Mouse (Mus musculus): ENCODE measurements around the gene Ess2. TPM values are rescaled to one million over a fixed set of nuclear protein-coding genes. Genes with fewer than 3 reads are reported as not detected.

The Ess2 gene
- polyA plus RNA-seq, 1 experiment from 2014 or later = 37.3 TPM

- Histone ChIP-seq H3K4me2 (no peak overlapping the region), H3K36me3 (ENCODE audit: insufficient read depth) (peaks cover 10% of the 10 kb centered on the region; the same call in 1 of the 2 replicates), H3K27ac (ENCODE audit: low read depth) (no peak overlapping the region), H3K4me3 (ENCODE audit: low read depth, low read length) (no peak overlapping the region), H3K9me3 (ENCODE audit: low read depth, low read length) (no peaks in the 10 kb centered on the region), H3K27me3 (ENCODE audit: insufficient read depth, low read length) (no peaks in the 10 kb centered on the region), H3K9ac (no peak overlapping the region), H3K4me1 (ENCODE audit: insufficient read depth) (0 out of 2 replicates have a peak, but pooled peaks cover 6% of the 10 kb centered on the region)
- 59% methylated on average over 2 of the region's 2 CpGs for WGBS
- no peak for DNase-seq
- TF ChIP-seq CTCF (IDR thresholded peaks at IDR 0.05; ENCODE audit: low read depth) = no peak
- no peak for ATAC-seq (ENCODE audit: insufficient read depth)
Measured at GRCm38 (mm10) chr16:17929631-17930030, 18.5 kb upstream of the Ess2 start.

DNA sequence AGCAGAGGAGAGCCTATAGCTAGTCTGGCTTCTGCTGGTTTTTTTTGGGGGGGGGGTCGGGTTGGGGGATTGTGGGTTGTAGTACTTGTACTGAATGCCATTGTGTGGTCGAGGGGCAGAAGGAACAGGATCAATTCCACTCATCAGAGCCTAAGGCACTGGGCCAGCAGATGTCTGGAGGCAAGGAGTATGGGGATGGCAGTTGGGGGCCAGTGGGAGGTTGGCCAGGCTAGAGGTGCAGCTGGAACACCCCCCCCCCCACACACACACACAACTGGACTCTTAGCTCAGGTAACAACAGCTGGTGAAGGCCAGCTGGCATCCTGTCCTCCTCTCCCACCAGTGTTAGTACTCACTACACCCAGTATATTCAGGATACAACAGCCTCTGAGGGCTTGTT, 18.1 kb upstream of the Ess2 start:
- WGBS = 34% methylated on average over 2 of the region's 2 CpGs
- H3K27ac ChIP-seq (ENCODE audit: low read depth) = peak overlapping the region; percentile 82
- no peak overlapping the region for H3K4me3 ChIP-seq (ENCODE audit: low read depth, low read length)
- peaks cover 10% of the 10 kb centered on the region; the same call in 1 of the 2 replicates for H3K36me3 ChIP-seq (ENCODE audit: insufficient read depth)
- H3K9ac ChIP-seq = no peak overlapping the region
- 0 out of 2 replicates have a peak, but pooled peaks have one; percentile 0 for ATAC-seq (ENCODE audit: insufficient read depth)
- no peak for TF ChIP-seq CTCF (IDR thresholded peaks at IDR 0.05; ENCODE audit: low read depth)
- no peaks in the 10 kb centered on the region for H3K9me3 ChIP-seq (ENCODE audit: low read depth, low read length)
- no peak for DNase-seq
- H3K4me1 ChIP-seq (ENCODE audit: insufficient read depth) = 0 out of 2 replicates have a peak, but pooled peaks cover 6% of the 10 kb centered on the region
- no peaks in the 10 kb centered on the region for H3K27me3 ChIP-seq (ENCODE audit: insufficient read depth, low read length)
- peak overlapping the region; percentile 97 for H3K4me2 ChIP-seq

- ATAC-seq (ENCODE audit: insufficient read depth) = peak; percentile 76
- Histone ChIP-seq H3K27ac (ENCODE audit: low read depth) (peak overlapping the region; percentile 82), H3K4me3 (ENCODE audit: low read depth, low read length) (peak overlapping the region; percentile 82), H3K4me2 (peak overlapping the region; percentile 97), H3K27me3 (ENCODE audit: insufficient read depth, low read length) (no peaks in the 10 kb centered on the region), H3K4me1 (ENCODE audit: insufficient read depth) (0 out of 2 replicates have a peak, but pooled peaks cover 6% of the 10 kb centered on the region), H3K9ac (peak overlapping the region; percentile 72), H3K9me3 (ENCODE audit: low read depth, low read length) (no peaks in the 10 kb centered on the region), H3K36me3 (ENCODE audit: insufficient read depth) (peaks cover 10% of the 10 kb centered on the region; the same call in 1 of the 2 replicates)
- peak; percentile 91 for DNase-seq
- under 1% methylated on average over 9 of the region's 9 CpGs for WGBS
- peak; percentile 72 for TF ChIP-seq CTCF (IDR thresholded peaks at IDR 0.05; ENCODE audit: low read depth)
Measured at GRCm38 (mm10) chr16:17928627-17929104, 17.5 kb upstream of the Ess2 start.

- peak within 1 kb of the TSS; percentile 82 for H3K27ac ChIP-seq (ENCODE audit: low read depth)
- H3K9ac ChIP-seq = peak within 1 kb of the TSS; percentile 72
- DNase-seq (peak; percentile 87), ATAC-seq (ENCODE audit: insufficient read depth) (peak; percentile 78)
- H3K27me3 ChIP-seq (ENCODE audit: insufficient read depth, low read length) = no peaks in the 10 kb centered on the region
- 0% methylated on average over 47 of the region's 47 CpGs for WGBS
- H3K4me1 ChIP-seq (ENCODE audit: insufficient read depth) = 0 out of 2 replicates have a peak, but pooled peaks cover 6% of the 10 kb centered on the region
- H3K9me3 ChIP-seq (ENCODE audit: low read depth, low read length) = no peaks in the 10 kb centered on the region
- peak within 1 kb of the TSS; percentile 97 for H3K4me2 ChIP-seq
- no peak for TF ChIP-seq CTCF (IDR thresholded peaks at IDR 0.05; ENCODE audit: low read depth)
- peaks cover 10% of the 10 kb centered on the region; the same call in 1 of the 2 replicates for H3K36me3 ChIP-seq (ENCODE audit: insufficient read depth)
- H3K4me3 ChIP-seq (ENCODE audit: low read depth, low read length) = peak within 1 kb of the TSS; percentile 82
Measured at GRCm38 (mm10) chr16:17928087-17928580, 17.0 kb upstream of the Ess2 start, which contains the start of gene Slc25a1. TSS of gene Slc25a1 (minus strand) at chr16:17928219.

- Histone ChIP-seq H3K9ac (peak overlapping the region; percentile 72), H3K36me3 (ENCODE audit: insufficient read depth) (peaks cover 10% of the 10 kb centered on the region; the same call in 1 of the 2 replicates), H3K4me1 (ENCODE audit: insufficient read depth) (0 out of 2 replicates have a peak, but pooled peaks cover 7% of the 10 kb centered on the region), H3K9me3 (ENCODE audit: low read depth, low read length) (no peaks in the 10 kb centered on the region), H3K4me3 (ENCODE audit: low read depth, low read length) (peak overlapping the region; percentile 82), H3K27me3 (ENCODE audit: insufficient read depth, low read length) (no peaks in the 10 kb centered on the region), H3K27ac (ENCODE audit: low read depth) (peak overlapping the region; percentile 82), H3K4me2 (peak overlapping the region; percentile 97)
- TF ChIP-seq CTCF (IDR thresholded peaks at IDR 0.05; ENCODE audit: low read depth) = no peak
- 2% methylated on average over 66 of the region's 72 CpGs for WGBS
- DNase-seq (peak; percentile 64), ATAC-seq (ENCODE audit: insufficient read depth) (peak; percentile 49)
Measured at GRCm38 (mm10) chr16:17927351-17928082, 16.4 kb upstream of the Ess2 start.

DNA sequence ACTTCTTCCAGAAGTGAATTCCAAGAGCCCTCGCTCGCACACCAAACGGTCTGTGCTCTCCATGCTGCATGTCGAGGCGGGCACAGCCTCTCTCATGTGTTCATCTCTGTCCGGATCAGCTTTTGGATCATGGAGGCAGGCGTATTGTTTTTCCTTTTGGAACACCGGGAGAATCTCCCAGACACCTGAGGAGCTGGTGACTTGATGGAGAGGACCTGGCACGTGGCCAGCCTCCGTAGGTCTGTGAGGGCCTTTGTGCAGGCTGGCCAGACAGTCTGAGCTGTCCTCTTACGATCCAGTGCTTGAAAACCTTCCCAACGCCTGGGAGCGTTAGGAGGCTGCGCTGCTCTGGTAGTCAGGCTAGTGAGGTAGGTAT, 11.0 kb upstream of the Ess2 start:
- no peak for DNase-seq
- H3K4me2 ChIP-seq = peak overlapping the region; percentile 98
- H3K27ac ChIP-seq (ENCODE audit: low read depth) = peak overlapping the region; percentile 84
- peak; percentile 16; the same call in 1 of the 2 replicates for ATAC-seq (ENCODE audit: insufficient read depth)
- peak overlapping the region; percentile 80 for H3K4me3 ChIP-seq (ENCODE audit: low read depth, low read length)
- H3K27me3 ChIP-seq (ENCODE audit: insufficient read depth, low read length) = peaks cover 24% of the 10 kb centered on the region
- peak overlapping the region; percentile 89 for H3K9ac ChIP-seq
- peaks cover 15% of the 10 kb centered on the region; the same call in 1 of the 2 replicates for H3K4me1 ChIP-seq (ENCODE audit: insufficient read depth)
- no peaks in the 10 kb centered on the region for H3K9me3 ChIP-seq (ENCODE audit: low read depth, low read length)
- H3K36me3 ChIP-seq (ENCODE audit: insufficient read depth) = peaks cover 10% of the 10 kb centered on the region; the same call in 1 of the 2 replicates
- no peak for TF ChIP-seq CTCF (IDR thresholded peaks at IDR 0.05; ENCODE audit: low read depth)
- under 1% methylated on average over 14 of the region's 14 CpGs for WGBS

All from lung, embryonic 14.5 days (tissue).